Mouse (Mus musculus): Measurements from ENCODE around the gene Psmb11. TPM values are rescaled to one million over a fixed set of nuclear protein-coding genes. Genes with fewer than 3 reads are reported as not detected.

Gene Psmb11
- total RNA-seq, 2 experiments from 2014 or later, result not detected

Small RNAs within 50 kb of the gene (microRNA-seq; reads per million reads assigned to microRNA genes)
- gene Mir686 (ENCODE audit: borderline replicate concordance in 2 of 2) (0 reads per million in 2 experiments), gene Mir6948 (ENCODE audit: borderline replicate concordance in 2 of 2) (0 to 0.26 reads per million in 2 experiments)

Other genes with a start within 250 kb of the Psmb11 start
- gene Slc7a7, start 203.7 kb upstream of the Psmb11 start, total RNA-seq (2021), result 1 to 10 TPM; 1.9 to 2.1 TPM
- 10 to 100 TPM; 94.2 to 95.6 TPM for gene Mrpl52, start 194.5 kb upstream of the Psmb11 start, total RNA-seq (2021)
- gene Mmp14, start 189.8 kb upstream of the Psmb11 start, total RNA-seq (2021), result 10 to 100 TPM; 15.8 to 17.1 TPM
- 10 to 100 TPM; 26.8 to 38.9 TPM for gene Lrp10, start 157.3 kb upstream of the Psmb11 start, total RNA-seq (2021)
- not detected for gene Rem2, start 145.3 kb upstream of the Psmb11 start, total RNA-seq (2021)
- 10 to 100 TPM; 26.5 to 28.6 TPM for gene Prmt5, start 103.9 kb upstream of the Psmb11 start, total RNA-seq (2021)
- gene Haus4, start 66.8 kb upstream of the Psmb11 start, total RNA-seq (2021), result 1 to 10 TPM; 2.8 to 3.8 TPM
- 1 to 10 TPM; 2.3 to 2.6 TPM for gene Ajuba, start 43.9 kb upstream of the Psmb11 start, total RNA-seq (2021)
- gene 4931414P19Rik, start 15.4 kb upstream of the Psmb11 start, total RNA-seq (2021), result 1 to 10 TPM; 2.9 to 3.4 TPM
- 100 to 1,000 TPM; 175 to 184 TPM for gene Psmb5, start 3.4 kb upstream of the Psmb11 start, total RNA-seq (2021)
- not detected for gene Gm17606, start 19.5 kb downstream of the Psmb11 start, total RNA-seq (2021)
- under 1 TPM; 0.28 to 0.38 TPM for gene Cdh24, start 19.9 kb downstream of the Psmb11 start, total RNA-seq (2021)
- 10 to 100 TPM in 1 of 2 experiments, 1 to 10 TPM in 1; 8.4 to 10.0 TPM for gene 1700123O20Rik, start 64.8 kb downstream of the Psmb11 start, total RNA-seq (2021)
- gene Acin1, start 65.5 kb downstream of the Psmb11 start, total RNA-seq (2021), result 10 to 100 TPM; 61.2 to 78.1 TPM
- not detected for gene Gm29776, start 77.4 kb downstream of the Psmb11 start, total RNA-seq (2021)
- not detected for gene Cebpe, start 90.7 kb downstream of the Psmb11 start, total RNA-seq (2021)
- 10 to 100 TPM; 12.3 to 13.0 TPM for gene Slc7a8, start 160.5 kb downstream of the Psmb11 start, total RNA-seq (2021)
- 1 to 10 TPM; 1.3 to 2.0 TPM for gene Rnf212b, start 192.7 kb downstream of the Psmb11 start, total RNA-seq (2021)
- 1 to 10 TPM; 3.3 to 4.5 TPM for gene Homez, start 249.5 kb downstream of the Psmb11 start, total RNA-seq (2021)

Data from gastrocnemius, postnatal 25 days (tissue).